Mouse (Mus musculus): ENCODE results near the gene Ube4a. TPM values are rescaled to one million over a fixed set of nuclear protein-coding genes. Genes with fewer than 3 reads are reported as not detected.

The Ube4a gene
- 45.8 and 48.0 TPM in 2 replicates for total RNA-seq (2017)

- ATAC-seq (ENCODE audit: extremely low read depth, insufficient number of reproducible peaks, low FRiP score, poor library complexity, severe bottlenecking) = peak; percentile 94
Observed at GRCm38 (mm10) chr9:44965126-44965832, at the start of gene Ube4a. Gene Ube4a, minus strand, starts transcription at chr9:44965600.

- peak; percentile 61; the same call in 1 of the 2 replicates for ATAC-seq (ENCODE audit: extremely low read depth, insufficient number of reproducible peaks, low FRiP score, poor library complexity, severe bottlenecking)
Observed at GRCm38 (mm10) chr9:45014879-45015278, 49.5 kb upstream of the Ube4a start.

- no peak for ATAC-seq (ENCODE audit: extremely low read depth, insufficient number of reproducible peaks, low FRiP score, poor library complexity, severe bottlenecking)
Observed at GRCm38 (mm10) chr9:45011291-45011690, 45.9 kb upstream of the Ube4a start.

- ATAC-seq (ENCODE audit: extremely low read depth, insufficient number of reproducible peaks, low FRiP score, poor library complexity, severe bottlenecking) = no peak
Observed at GRCm38 (mm10) chr9:45010461-45010860, 45.1 kb upstream of the Ube4a start.

- ATAC-seq (ENCODE audit: extremely low read depth, insufficient number of reproducible peaks, low FRiP score, poor library complexity, severe bottlenecking) = no peak
Observed at GRCm38 (mm10) chr9:45009180-45010078, 44.0 kb upstream of the Ube4a start, which contains the start of gene Cd3e. Gene Cd3e, minus strand, starts transcription at chr9:45009627.

- no peak for ATAC-seq (ENCODE audit: extremely low read depth, insufficient number of reproducible peaks, low FRiP score, poor library complexity, severe bottlenecking)
Observed at GRCm38 (mm10) chr9:45008342-45008741, 42.9 kb upstream of the Ube4a start.

GRCm38 (mm10) chr9:45007404-45007803, 42.0 kb upstream of the Ube4a start:
- ATAC-seq (ENCODE audit: extremely low read depth, insufficient number of reproducible peaks, low FRiP score, poor library complexity, severe bottlenecking) = no peak

- ATAC-seq (ENCODE audit: extremely low read depth, insufficient number of reproducible peaks, low FRiP score, poor library complexity, severe bottlenecking) = no peak
Observed at GRCm38 (mm10) chr9:45000249-45000648, 34.8 kb upstream of the Ube4a start.

GRCm38 (mm10) chr9:44999776-45000175, 34.4 kb upstream of the Ube4a start:
- no peak for ATAC-seq (ENCODE audit: extremely low read depth, insufficient number of reproducible peaks, low FRiP score, poor library complexity, severe bottlenecking)

GRCm38 (mm10) chr9:44999171-44999570, 33.8 kb upstream of the Ube4a start:
- ATAC-seq (ENCODE audit: extremely low read depth, insufficient number of reproducible peaks, low FRiP score, poor library complexity, severe bottlenecking) = no peak

GRCm38 (mm10) chr9:44998138-44998537, 32.7 kb upstream of the Ube4a start:
- ATAC-seq (ENCODE audit: extremely low read depth, insufficient number of reproducible peaks, low FRiP score, poor library complexity, severe bottlenecking) = no peak

- no peak for ATAC-seq (ENCODE audit: extremely low read depth, insufficient number of reproducible peaks, low FRiP score, poor library complexity, severe bottlenecking)
Observed at GRCm38 (mm10) chr9:44996590-44996989, 31.2 kb upstream of the Ube4a start.

GRCm38 (mm10) chr9:44994962-44995361, 29.6 kb upstream of the Ube4a start:
- no peak for ATAC-seq (ENCODE audit: extremely low read depth, insufficient number of reproducible peaks, low FRiP score, poor library complexity, severe bottlenecking)

GRCm38 (mm10) chr9:44993268-44993667, 27.9 kb upstream of the Ube4a start:
- ATAC-seq (ENCODE audit: extremely low read depth, insufficient number of reproducible peaks, low FRiP score, poor library complexity, severe bottlenecking) = no peak

GRCm38 (mm10) chr9:44992271-44992670, 26.9 kb upstream of the Ube4a start:
- no peak for ATAC-seq (ENCODE audit: extremely low read depth, insufficient number of reproducible peaks, low FRiP score, poor library complexity, severe bottlenecking)

GRCm38 (mm10) chr9:44991821-44992220, 26.4 kb upstream of the Ube4a start:
- no peak for ATAC-seq (ENCODE audit: extremely low read depth, insufficient number of reproducible peaks, low FRiP score, poor library complexity, severe bottlenecking)

GRCm38 (mm10) chr9:44986976-44987375, 21.6 kb upstream of the Ube4a start:
- ATAC-seq (ENCODE audit: extremely low read depth, insufficient number of reproducible peaks, low FRiP score, poor library complexity, severe bottlenecking) = no peak

GRCm38 (mm10) chr9:44986242-44986781, 20.9 kb upstream of the Ube4a start:
- peak; percentile 97 for ATAC-seq (ENCODE audit: extremely low read depth, insufficient number of reproducible peaks, low FRiP score, poor library complexity, severe bottlenecking)

- ATAC-seq (ENCODE audit: extremely low read depth, insufficient number of reproducible peaks, low FRiP score, poor library complexity, severe bottlenecking) = no peak; the same call in 1 of the 2 replicates
Observed at GRCm38 (mm10) chr9:44985721-44986161, 20.3 kb upstream of the Ube4a start.

- ATAC-seq (ENCODE audit: extremely low read depth, insufficient number of reproducible peaks, low FRiP score, poor library complexity, severe bottlenecking) = no peak
Observed at GRCm38 (mm10) chr9:44983001-44983400, 17.6 kb upstream of the Ube4a start.
